Mouse (Mus musculus) ES-Bruce4 (cell line): ENCODE data around the gene Ttll5.

Source experiments
- CTCF ChIP-seq: IDR thresholded peaks from one replicate; pipeline ENCODE4 v1.8.1; 2011; ENCODE audit warnings: low read depth, low read length
- EP300 ChIP-seq: IDR thresholded peaks from 2 replicates; pipeline ENCODE4 v1.6.1; 2011; ENCODE audit warnings: low read depth, low read length; ENCODE audit not compliant: insufficient read depth
- POLR2A ChIP-seq: IDR thresholded peaks from one replicate; pipeline ENCODE4 v1.8.1; 2011; ENCODE audit warnings: low read length; ENCODE audit not compliant: insufficient read depth

GRCm38 (mm10) chr12:85809726-85810125 is 14.7 kb upstream of the Ttll5 start:
- TF ChIP-seq EP300 (no peak), CTCF (no peak), POLR2A (no peak)
